Mouse (Mus musculus) spleen, postnatal 36 days (tissue): ENCODE measurements around the gene Gm20850.
"Not testable (repeated sequence)": the region's sequence is repeated elsewhere in the genome, so short reads cannot be mapped to it uniquely, and the experiment has no call there.

ENCODE experiments used
- DNase-seq, 2 experiments: peaks; one replicate each; pipeline ENCODE4 v3.0.0; 2022; ENCODE audit warnings: low spot score in 2 of 2, mixed read lengths in 1 of 2

Gm20850 gene

DNA sequence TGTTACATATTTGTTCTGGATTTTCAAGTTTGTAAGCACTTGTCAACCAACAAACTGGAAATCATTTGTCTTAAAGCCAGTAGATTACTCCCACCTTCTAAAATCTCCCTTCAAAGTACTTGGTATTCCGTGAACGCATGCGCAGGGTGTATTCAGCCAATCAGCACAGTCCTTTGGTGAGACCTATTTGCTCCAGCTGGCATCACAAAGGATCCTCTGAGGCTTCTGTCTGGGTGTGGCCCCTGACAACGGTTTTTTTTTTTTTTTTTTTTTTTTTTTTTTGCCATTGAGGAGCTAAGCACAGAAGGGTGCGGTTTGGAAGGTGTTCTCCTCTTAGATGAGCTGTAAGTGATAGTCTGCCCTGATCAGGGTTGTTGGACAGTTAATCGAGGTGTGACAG is at the start of gene Gm20850:
Gm20850 (plus strand) TSS at position 301 of the 400 bp plus-strand sequence.
- DNase-seq: not testable (repeated sequence)
